Mouse (Mus musculus) heart, postnatal 14 days (tissue): Measurements from ENCODE around the gene Rtf1. TPM values are rescaled to one million over a fixed set of nuclear protein-coding genes. Genes with fewer than 3 reads are reported as not detected.

ENCODE experiments used
- DNase-seq, 2 experiments: peaks; one replicate each; pipeline ENCODE4 v3.0.0; 2021 to 2022
- intact Hi-C: fragments of 180-260 bp; cut with DNase I; formaldehyde crosslinking; loops from one replicate; pipeline ENCODE4 v1.15.1; 2025
- total RNA-seq, 2 experiments: library from RNA; stranded (reverse); gene quantifications; 2 replicates each; pipeline ENCODE4 v1.2.3; 2021

The Rtf1 gene
- total RNA-seq, 2 experiments from 2014 or later = 22.6 to 23.5 TPM

- no peak for DNase-seq
- intact Hi-C loops = no loop called here
Measured at GRCm38 (mm10) chr2:119721070-119721469, 46.2 kb downstream of the Rtf1 start.

DNA sequence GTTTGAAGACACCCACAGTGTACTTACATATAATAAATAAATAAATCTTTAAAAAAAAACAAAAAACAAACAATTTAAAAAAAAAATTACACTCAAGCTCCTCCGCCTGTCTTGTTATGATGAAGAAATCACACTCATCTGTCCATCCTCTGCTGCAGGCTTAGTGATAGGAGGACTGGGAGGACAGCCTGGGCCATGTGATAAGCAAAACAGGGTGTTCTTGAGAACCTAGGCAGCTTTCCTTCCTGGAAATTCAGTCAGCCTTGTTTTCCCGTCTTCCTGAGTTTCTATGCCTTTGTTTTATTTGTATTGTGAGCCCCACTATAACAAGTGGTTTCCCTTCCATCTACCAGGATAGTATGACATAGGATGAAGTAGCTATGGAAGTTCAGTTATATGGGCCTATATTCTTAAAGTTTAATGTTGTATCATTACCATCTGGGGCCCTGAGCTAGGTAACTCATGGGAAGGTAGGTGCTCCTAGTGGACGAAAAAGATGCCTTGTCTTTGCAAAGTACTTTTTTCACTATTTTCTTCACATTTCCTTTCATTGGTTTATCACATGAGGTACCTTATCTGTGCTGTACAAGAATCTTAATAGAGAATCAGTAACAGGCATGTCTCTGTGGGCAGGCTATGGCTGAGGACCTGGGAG is 53.0 kb downstream of the Rtf1 start:
- intact Hi-C loops = no loop called here
- DNase-seq = no peak

DNA sequence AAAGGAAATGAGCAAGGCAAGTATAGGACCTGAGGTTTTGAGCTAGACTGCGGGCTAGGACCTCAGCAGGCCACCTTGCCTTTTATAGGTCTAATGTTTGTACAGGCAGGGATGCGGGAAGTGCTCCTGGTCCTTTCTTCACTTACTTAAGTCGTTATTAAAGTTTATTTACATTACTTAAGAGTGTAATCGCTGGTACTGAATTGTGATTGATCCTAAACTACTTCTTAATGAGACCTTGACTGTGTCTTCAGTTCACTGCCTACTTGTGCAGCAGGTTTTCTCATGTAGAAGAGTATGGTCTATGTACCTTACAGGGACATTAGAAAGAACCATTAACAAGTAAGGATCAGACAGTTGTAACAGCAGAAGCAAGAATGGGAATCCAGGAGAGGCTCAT is 55.9 kb downstream of the Rtf1 start:
- intact Hi-C loops = no loop called here
- no peak for DNase-seq

DNA sequence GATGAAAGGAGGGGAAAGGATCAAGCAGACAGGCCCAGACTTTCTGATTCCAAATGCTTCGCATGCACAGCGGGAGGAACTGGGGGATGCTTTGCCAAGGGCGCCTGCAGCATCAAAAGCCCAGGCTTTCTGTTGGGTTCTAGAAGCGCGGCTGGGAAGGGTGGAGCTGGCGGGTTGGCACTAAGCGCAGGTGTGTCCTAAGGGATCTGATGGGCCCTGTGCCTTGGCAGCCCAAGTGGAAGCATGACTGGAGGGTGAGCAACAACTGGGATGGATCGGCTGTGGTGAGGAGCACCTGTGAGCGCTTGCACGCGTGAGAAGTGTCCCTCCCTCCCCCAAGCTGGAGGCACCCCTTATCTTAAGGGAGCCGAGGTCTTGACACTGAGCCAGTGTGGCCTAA is 62.3 kb downstream of the Rtf1 start:
- intact Hi-C loops = no loop called here
- no peak for DNase-seq

DNA sequence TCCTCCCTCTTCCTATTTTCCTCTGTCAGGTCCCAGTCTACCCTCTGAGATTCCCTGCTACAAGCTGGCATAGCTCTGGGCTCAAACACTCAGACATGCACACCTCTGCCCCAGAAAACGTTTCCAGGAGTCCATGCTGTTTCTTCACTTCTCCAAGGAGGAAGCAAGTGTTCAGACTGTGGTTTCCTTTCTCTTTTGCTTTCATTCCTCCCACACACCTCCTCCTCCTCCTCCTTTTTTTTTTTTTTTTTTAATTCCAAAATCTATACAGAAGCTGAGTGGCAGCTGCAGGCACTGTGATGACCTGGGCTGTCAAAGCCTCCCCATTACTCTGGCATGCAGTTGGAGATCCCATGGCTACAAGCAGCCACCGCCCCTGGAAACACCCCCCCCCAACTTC is 65.7 kb downstream of the Rtf1 start:
- no peak for DNase-seq
- intact Hi-C loops = loop anchor here (5.0 kb wide), 1 partner anchor 63 kb away; the partner anchor contains the start of gene Rtf1

GRCm38 (mm10) chr2:119741581-119742411 is 66.9 kb downstream of the Rtf1 start, which contains the start of gene Itpka:
Itpka (plus strand) TSS chr2:119742337.
- peak; percentile 56 to 72 for DNase-seq
- intact Hi-C loops = loop anchor here (5.0 kb wide), 1 partner anchor 64 kb away; the partner anchor contains the start of gene Rtf1

GRCm38 (mm10) chr2:119742461-119743175 is 67.8 kb downstream of the Rtf1 start:
- peak; percentile 32 to 34 for DNase-seq
- intact Hi-C loops = loop anchor here (5.0 kb wide), 1 partner anchor 65 kb away; the partner anchor contains the start of gene Rtf1

DNA sequence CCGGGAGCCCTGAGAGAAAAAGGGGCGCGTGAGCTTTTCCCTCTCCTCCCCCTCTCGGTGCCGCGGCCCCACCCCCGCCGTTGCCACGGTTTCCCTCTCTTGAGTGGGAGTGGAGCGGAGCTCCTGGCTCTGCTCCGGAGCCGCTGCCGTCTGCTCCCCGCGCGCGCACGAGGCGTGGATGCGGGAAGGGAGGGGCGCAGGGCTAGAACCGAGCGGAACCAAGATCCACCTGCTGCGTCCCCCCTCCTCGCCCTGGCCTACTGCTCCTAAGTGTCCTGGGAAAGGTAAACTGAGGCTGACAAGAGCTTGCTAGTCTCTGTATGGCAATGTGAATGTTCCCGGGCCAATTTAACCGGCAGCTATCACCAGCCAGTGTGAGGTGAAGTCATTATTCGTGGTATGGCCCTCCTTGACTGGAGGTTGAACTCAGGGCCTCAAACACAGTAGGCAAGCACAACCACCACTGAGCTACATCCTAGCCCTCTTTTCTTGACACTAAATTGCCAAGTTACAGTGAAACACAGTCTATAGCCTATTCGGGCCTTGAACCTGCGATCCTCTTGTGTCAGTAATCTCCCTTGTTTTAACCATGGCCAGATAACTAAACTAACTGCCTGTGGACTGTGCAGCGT is 68.4 kb downstream of the Rtf1 start:
- DNase-seq = no peak
- intact Hi-C loops = loop anchor here (5.0 kb wide), 1 partner anchor 66 kb away; the partner anchor contains the start of gene Rtf1

GRCm38 (mm10) chr2:119743808-119744162 is 68.9 kb downstream of the Rtf1 start:
- intact Hi-C loops = loop anchor here (5.0 kb wide), 1 partner anchor 66 kb away; the partner anchor contains the start of gene Rtf1
- DNase-seq = no peak

DNA sequence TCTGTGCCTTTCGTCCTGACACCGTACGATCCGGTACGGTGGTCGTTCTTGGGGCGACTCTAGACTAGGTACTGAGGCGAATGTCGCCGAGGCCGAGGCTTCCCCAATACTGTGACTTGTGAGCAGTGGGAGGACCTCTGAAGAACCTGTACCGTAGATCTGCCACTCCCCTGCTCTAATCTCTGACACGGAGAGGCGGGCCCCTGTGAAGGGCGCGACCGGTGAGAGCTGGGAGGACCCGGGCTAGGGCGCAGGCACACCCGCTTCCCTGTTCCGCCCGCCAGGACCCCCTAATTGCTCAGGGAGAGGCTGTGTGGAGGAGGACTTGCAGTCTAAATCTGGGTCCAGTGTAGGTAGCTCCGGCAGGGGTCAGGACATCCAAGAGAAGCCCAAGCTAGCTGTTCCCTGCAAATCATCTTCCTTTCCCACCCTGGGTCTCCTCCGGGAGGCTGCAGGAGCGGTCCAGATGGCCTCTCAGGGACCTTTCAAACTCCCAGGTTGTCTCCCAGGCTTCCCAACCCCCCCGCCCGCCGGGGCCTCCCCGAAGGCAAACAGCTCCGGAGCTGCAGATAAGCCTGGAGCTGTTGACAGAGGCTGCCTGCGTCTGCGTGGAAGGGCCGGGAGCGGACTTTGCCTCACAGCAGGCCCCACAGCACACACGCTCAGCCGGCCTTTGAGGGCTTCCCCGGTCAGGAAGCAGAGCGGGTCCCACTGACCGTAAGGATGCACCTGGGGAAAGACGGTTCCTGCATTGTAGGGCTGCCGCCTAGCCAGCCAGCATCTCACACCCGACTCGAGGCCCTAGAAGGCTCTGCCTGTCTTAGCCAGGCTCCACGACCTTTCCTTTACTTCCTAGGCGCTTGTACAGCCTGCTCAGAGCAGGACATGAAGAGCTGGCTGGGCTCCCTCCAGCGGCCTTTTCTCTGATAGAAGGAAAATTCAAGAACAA is 69.6 kb downstream of the Rtf1 start:
- intact Hi-C loops = loop anchor here (5.0 kb wide), 1 partner anchor 67 kb away; the partner anchor contains the start of gene Rtf1
- DNase-seq = peak; percentile 16 to 32

- peak in 1 of 2 experiments; percentile 33 for DNase-seq
- intact Hi-C loops = no loop called here
Measured at GRCm38 (mm10) chr2:119745281-119745680, 70.4 kb downstream of the Rtf1 start.

GRCm38 (mm10) chr2:119747554-119747953 is 72.7 kb downstream of the Rtf1 start:
- intact Hi-C loops = no loop called here
- no peak for DNase-seq

DNA sequence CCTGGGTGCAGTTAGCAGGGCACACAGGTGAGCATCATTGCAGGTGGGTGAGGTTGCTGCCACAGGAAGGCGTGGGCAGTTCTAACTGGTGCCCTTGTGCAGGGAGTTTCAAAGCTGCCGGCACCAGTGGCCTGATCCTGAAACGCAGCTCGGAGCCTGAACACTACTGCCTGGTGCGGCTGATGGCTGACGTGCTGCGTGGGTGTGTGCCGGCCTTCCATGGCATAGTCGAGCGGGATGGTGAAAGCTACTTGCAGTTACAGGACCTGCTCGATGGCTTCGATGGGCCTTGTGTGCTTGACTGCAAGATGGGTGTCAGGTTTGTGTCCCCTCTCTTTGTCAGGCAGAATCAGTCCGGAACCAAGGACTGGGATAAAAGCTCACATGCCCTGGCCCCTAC is 74.4 kb downstream of the Rtf1 start:
- no peak for DNase-seq
- intact Hi-C loops = no loop called here

- DNase-seq = peak in 1 of 2 experiments; percentile 12
- intact Hi-C loops = no loop called here
Measured at GRCm38 (mm10) chr2:119757601-119758100, 82.8 kb downstream of the Rtf1 start.

DNA sequence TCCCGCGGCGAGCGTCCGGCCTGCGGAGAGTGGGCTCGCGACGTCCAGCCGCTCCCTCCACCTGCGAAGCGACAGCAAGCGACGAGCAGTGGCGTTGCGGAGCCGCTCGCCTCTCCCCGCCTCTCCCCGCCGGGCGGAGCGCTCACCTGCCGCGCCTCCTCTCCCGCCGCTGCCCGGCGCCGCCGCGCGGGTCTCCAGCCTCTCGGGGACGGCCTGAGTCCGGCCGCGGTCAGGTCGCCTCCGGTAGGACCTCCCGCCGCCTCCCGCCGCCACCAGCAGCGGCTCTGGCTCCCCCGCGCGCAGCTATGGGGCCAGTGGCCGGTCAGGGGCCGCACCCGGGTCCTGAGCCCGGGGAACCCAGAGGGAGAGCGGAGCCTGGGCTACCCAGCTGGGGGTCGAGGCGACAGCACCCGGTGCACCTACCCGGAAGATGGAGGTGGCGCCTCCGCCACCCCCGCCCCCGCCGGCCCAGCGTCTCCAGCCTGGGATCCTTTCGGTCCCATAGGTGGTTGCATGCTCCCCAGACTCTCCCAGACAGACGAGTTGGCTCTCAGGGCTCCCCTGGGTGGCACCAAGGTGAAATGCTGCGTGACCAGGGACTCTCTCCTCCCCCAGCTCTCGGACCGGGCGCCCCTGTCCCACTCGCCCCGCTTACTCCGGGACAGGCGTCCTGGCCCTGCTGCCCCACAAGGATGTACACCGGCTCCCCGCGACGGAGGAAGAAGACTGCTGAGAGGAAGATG is 83.4 kb downstream of the Rtf1 start:
- peak; percentile 29 to 34 for DNase-seq
- intact Hi-C loops = no loop called here

- no peak for DNase-seq
- intact Hi-C loops = no loop called here
Measured at GRCm38 (mm10) chr2:119758844-119759835, 84.3 kb downstream of the Rtf1 start.

DNA sequence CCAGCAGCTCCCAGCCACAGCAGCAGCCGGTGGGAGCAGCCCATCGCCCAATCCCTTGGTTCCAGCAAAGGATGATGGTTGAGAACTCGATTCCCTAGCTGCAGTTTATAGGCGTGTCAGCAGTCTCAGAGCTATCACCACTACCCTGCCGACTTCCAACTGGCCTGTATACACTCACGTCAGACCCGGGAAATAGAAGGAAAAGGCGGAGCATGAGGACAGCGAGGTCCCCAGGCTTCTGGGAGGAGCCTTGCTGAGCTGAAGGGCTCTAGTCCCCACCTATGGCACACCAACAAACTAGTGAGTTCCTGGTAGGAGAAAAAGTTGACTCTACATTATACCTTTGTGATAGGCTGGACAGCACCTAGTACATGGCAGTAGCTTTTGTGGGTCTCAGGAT is 85.4 kb downstream of the Rtf1 start, which contains the start of gene Ltk:
Gene Ltk (minus strand): TSS at position 181 of the 400 bp plus-strand sequence.
- intact Hi-C loops = no loop called here
- no peak for DNase-seq
